In genomic region chr11:48815851-48816250, GRCm38 (mm10) we compare ENCODE assay signal across 8 mouse cellular contexts. TPM values are rescaled to one million over a fixed set of nuclear protein-coding genes. Genes with fewer than 3 reads are reported as not detected.
DNase-seq lines count a peak whose midpoint lies in the region; ATAC-seq and TF ChIP-seq lines count a peak whose summit lies in the region.

No protein-coding gene starts in this region.

- ATAC-seq in lung, postnatal 0 days = no peak
- ATAC-seq in stomach, embryonic 14.5 days (ENCODE audit: insufficient number of reproducible peaks, insufficient read depth, low FRiP score, low read depth) = no peak

- peaks cover 6% of the 10 kb centered on the region; the same call in 1 of the 2 replicates for H3K4me1 ChIP-seq in lung, postnatal 0 days (ENCODE audit: insufficient read depth, low read depth, low read length)
- peaks cover 15% of the 10 kb centered on the region for H3K4me1 ChIP-seq in limb, embryonic 10.5 days
- peaks cover 15% of the 10 kb centered on the region; the same call in 1 of the 2 replicates for H3K4me1 ChIP-seq in stomach, embryonic 14.5 days (ENCODE audit: control insufficient read depth, insufficient read depth, low read length)

- DNase-seq in adrenal gland, postnatal 14 days = peak; percentile 29
- DNase-seq in adrenal gland, postnatal 10 days = no peak
- DNase-seq in lung, postnatal 0 days (ENCODE audit: low spot score) = no peak
- DNase-seq in lung, postnatal 10 days = no peak
- DNase-seq in limb, embryonic 10.5 days (ENCODE audit: low spot score) = no peak
- DNase-seq in adrenal gland, adult 8-10 months = no peak
- DNase-seq in left cerebral cortex, adult 8-10 months (ENCODE audit: low spot score in 2 of 2) = no peak

- TF ChIP-seq CTCF in lung, postnatal 0 days (IDR thresholded peaks at IDR 0.05) = no peak

- H3K9ac ChIP-seq in lung, postnatal 0 days (replicated peaks; ENCODE audit: low read depth) = peak overlapping the region; percentile 58; the same call in 1 of the 2 replicates
- peak overlapping the region; percentile 92; the same call in 1 of the 2 replicates for H3K9ac ChIP-seq in stomach, embryonic 14.5 days (replicated peaks; ENCODE audit: low read depth, low read length)

- H3K27me3 ChIP-seq in lung, postnatal 0 days (replicated peaks; ENCODE audit: insufficient read depth, low read length) = no peaks in the 10 kb centered on the region
- H3K27me3 ChIP-seq in limb, embryonic 10.5 days (ENCODE audit: low read depth, poor library complexity, severe bottlenecking) = no peaks in the 10 kb centered on the region
- no peaks in the 10 kb centered on the region for H3K27me3 ChIP-seq in stomach, embryonic 14.5 days (ENCODE audit: control insufficient read depth, insufficient read depth, low read length)

- H3K4me2 ChIP-seq in lung, postnatal 0 days (replicated peaks; ENCODE audit: low read depth, low read length) = peak overlapping the region; percentile 90
- peak overlapping the region; percentile 68 for H3K4me2 ChIP-seq in stomach, embryonic 14.5 days (replicated peaks; ENCODE audit: low read depth, low read length)

- H3K36me3 ChIP-seq in lung, postnatal 0 days (ENCODE audit: insufficient read depth, low read length) = 0 out of 2 replicates have a peak, but pooled peaks cover 6% of the 10 kb centered on the region
- H3K36me3 ChIP-seq in limb, embryonic 10.5 days = peaks cover 46% of the 10 kb centered on the region
- peaks cover 31% of the 10 kb centered on the region for H3K36me3 ChIP-seq in stomach, embryonic 14.5 days (ENCODE audit: control insufficient read depth, insufficient read depth, low read length)

- H3K4me3 ChIP-seq in lung, postnatal 0 days (ENCODE audit: low read depth, low read length) = peak overlapping the region; percentile 62
- H3K4me3 ChIP-seq in limb, embryonic 10.5 days = peak overlapping the region; percentile 76
- H3K4me3 ChIP-seq in stomach, embryonic 14.5 days (ENCODE audit: low read depth, low read length) = peak overlapping the region; percentile 74

- no peaks in the 10 kb centered on the region for H3K9me3 ChIP-seq in lung, postnatal 0 days (ENCODE audit: low read length)
- no peaks in the 10 kb centered on the region for H3K9me3 ChIP-seq in limb, embryonic 10.5 days (replicated peaks)
- no peaks in the 10 kb centered on the region for H3K9me3 ChIP-seq in stomach, embryonic 14.5 days (ENCODE audit: control insufficient read depth, low read depth, low read length)

- WGBS in lung, postnatal 0 days = 67% methylated on average over 16 of the region's 16 CpGs
- 88% methylated on average over 14 of the region's 16 CpGs for WGBS in limb, embryonic 10.5 days
- WGBS in stomach, embryonic 14.5 days = 74% methylated on average over 15 of the region's 16 CpGs

- no peak for TF ChIP-seq EP300 in lung, postnatal 0 days (IDR thresholded peaks at IDR 0.05)

- peak overlapping the region; percentile 97; the same call in 1 of the 2 replicates for H3K27ac ChIP-seq in lung, postnatal 0 days (ENCODE audit: low read length)
- no peak overlapping the region for H3K27ac ChIP-seq in limb, embryonic 10.5 days
- H3K27ac ChIP-seq in stomach, embryonic 14.5 days (ENCODE audit: low read length) = no peak overlapping the region

RNA-seq across cellular contexts. Expression of gene Trim41, which starts 1.3 kb away (rescaled TPM):
- total RNA-seq in adrenal gland, postnatal 14 days (2021) = 34.6 and 40.5 TPM in 2 replicates
- 10 to 100 TPM; 42.3 to 42.7 TPM for total RNA-seq in adrenal gland, postnatal 10 days (2021)
- polyA plus RNA-seq in lung, postnatal 0 days (2015; fragmentation: Nextera tagmentation; extraction: Ambion mirVana) = 4.3 and 5.1 TPM in 2 replicates
- polyA plus RNA-seq in limb, embryonic 10.5 days (2016; fragmentation: Nextera tagmentation; extraction: Ambion mirVana) = 4.2 and 6.1 TPM in 2 replicates
- polyA plus RNA-seq in stomach, embryonic 14.5 days (2014; fragmentation: Nextera tagmentation; extraction: Ambion mirVana) = 5.8 and 6.2 TPM in 2 replicates
- 10 to 100 TPM; 35.5 to 69.9 (median 49.8) TPM for total RNA-seq in adrenal gland, adult 8-10 months (2022)
- 10 to 100 TPM; 57.7 to 65.7 (median 61.3) TPM for total RNA-seq in left cerebral cortex, adult 8-10 months (2022)

RNA-seq across cellular contexts. Expression of gene Trim7, which starts 10.1 kb away (rescaled TPM):
- 6.1 and 8.5 TPM in 2 replicates for total RNA-seq in adrenal gland, postnatal 14 days (2021)
- 10 to 100 TPM in 1 of 2 experiments, 1 to 10 TPM in 1; 5.3 to 12.0 TPM for total RNA-seq in adrenal gland, postnatal 10 days (2021)
- polyA plus RNA-seq in lung, postnatal 0 days (2015; fragmentation: Nextera tagmentation; extraction: Ambion mirVana) = 1.2 and 1.6 TPM in 2 replicates
- 0.70 TPM in 1 of 2 replicates, not detected in the other for polyA plus RNA-seq in limb, embryonic 10.5 days (2016; fragmentation: Nextera tagmentation; extraction: Ambion mirVana)
- polyA plus RNA-seq in stomach, embryonic 14.5 days (2014; fragmentation: Nextera tagmentation; extraction: Ambion mirVana) = 1.4 and 2.1 TPM in 2 replicates
- 10 to 100 TPM; 10.1 to 14.9 (median 10.9) TPM for total RNA-seq in adrenal gland, adult 8-10 months (2022)
- 1 to 10 TPM; 3.4 to 4.5 (median 3.8) TPM for total RNA-seq in left cerebral cortex, adult 8-10 months (2022)

RNA-seq across cellular contexts. Expression of gene Gm12184, which starts 10.6 kb away (rescaled TPM):
- total RNA-seq in adrenal gland, postnatal 14 days (2021) = 2.3 and 3.5 TPM in 2 replicates
- total RNA-seq in adrenal gland, postnatal 10 days (2021) = 1 to 10 TPM; 2.5 to 4.9 TPM
- polyA plus RNA-seq in lung, postnatal 0 days (2015; fragmentation: Nextera tagmentation; extraction: Ambion mirVana) = 4.4 and 5.5 TPM in 2 replicates
- polyA plus RNA-seq in limb, embryonic 10.5 days (2016; fragmentation: Nextera tagmentation; extraction: Ambion mirVana) = 2.9 and 5.1 TPM in 2 replicates
- 4.5 and 4.9 TPM in 2 replicates for polyA plus RNA-seq in stomach, embryonic 14.5 days (2014; fragmentation: Nextera tagmentation; extraction: Ambion mirVana)
- total RNA-seq in adrenal gland, adult 8-10 months (2022) = 1 to 10 TPM; 2.9 to 3.5 (median 3.3) TPM
- 1 to 10 TPM in 1 of 4 experiments, under 1 TPM in 3; 0.38 to 1.8 (median 0.45) TPM for total RNA-seq in left cerebral cortex, adult 8-10 months (2022)

RNA-seq across cellular contexts. Expression of gene Rack1, which starts 15.7 kb away (rescaled TPM):
- 735 and 919 TPM in 2 replicates for total RNA-seq in adrenal gland, postnatal 14 days (2021)
- total RNA-seq in adrenal gland, postnatal 10 days (2021) = 100 to 1,000 TPM; 805 to 857 TPM
- polyA plus RNA-seq in lung, postnatal 0 days (2015; fragmentation: Nextera tagmentation; extraction: Ambion mirVana) = 404 and 434 TPM in 2 replicates
- 818 and 973 TPM in 2 replicates for polyA plus RNA-seq in limb, embryonic 10.5 days (2016; fragmentation: Nextera tagmentation; extraction: Ambion mirVana)
- 984 TPM in 2 replicates for polyA plus RNA-seq in stomach, embryonic 14.5 days (2014; fragmentation: Nextera tagmentation; extraction: Ambion mirVana)
- 100 to 1,000 TPM; 568 to 660 (median 629) TPM for total RNA-seq in adrenal gland, adult 8-10 months (2022)
- total RNA-seq in left cerebral cortex, adult 8-10 months (2022) = 100 to 1,000 TPM; 246 to 281 (median 256) TPM

RNA-seq across cellular contexts. Expression of gene Irgm1, which starts 55.6 kb away (rescaled TPM):
- 15.2 and 19.0 TPM in 2 replicates for total RNA-seq in adrenal gland, postnatal 14 days (2021)
- 10 to 100 TPM; 13.2 to 17.8 TPM for total RNA-seq in adrenal gland, postnatal 10 days (2021)
- polyA plus RNA-seq in lung, postnatal 0 days (2015; fragmentation: Nextera tagmentation; extraction: Ambion mirVana) = 20.2 and 26.4 TPM in 2 replicates
- polyA plus RNA-seq in limb, embryonic 10.5 days (2016; fragmentation: Nextera tagmentation; extraction: Ambion mirVana) = 1.0 and 1.4 TPM in 2 replicates
- 12.9 and 13.2 TPM in 2 replicates for polyA plus RNA-seq in stomach, embryonic 14.5 days (2014; fragmentation: Nextera tagmentation; extraction: Ambion mirVana)
- 10 to 100 TPM; 21.0 to 26.7 (median 25.2) TPM for total RNA-seq in adrenal gland, adult 8-10 months (2022)
- 10 to 100 TPM in 2 of 4 experiments, 1 to 10 TPM in 2; 8.3 to 14.0 (median 10.7) TPM for total RNA-seq in left cerebral cortex, adult 8-10 months (2022)
